Mouse (Mus musculus) midbrain, embryonic 16.5 days (tissue): ENCODE measurements around the gene Gpc1. TPM values are rescaled to one million over a fixed set of nuclear protein-coding genes. Genes with fewer than 3 reads are reported as not detected.

Experiments used
- ATAC-seq: fragments of 200-750 bp; cut with Nextera tagmentation; 2 replicates; pipeline ENCODE4 v1.8.0; 2017; ENCODE audit warnings: moderate TSS enrichment
- H3K27ac ChIP-seq: fragments of 300-500 bp; sonication (generic); 2 replicates; pipeline ENCODE4 v1.5.1; 2014; ENCODE audit warnings: mild to moderate bottlenecking, low read length, mixed read lengths
- H3K27me3 ChIP-seq: fragments of 300-500 bp; sonication (generic); 2 replicates; pipeline ENCODE4 v1.6.1; 2014; ENCODE audit warnings: low read depth, low read length, mixed read lengths; ENCODE audit not compliant: control insufficient read depth, insufficient read depth
- H3K36me3 ChIP-seq: fragments of 300-500 bp; sonication (generic); 2 replicates; pipeline ENCODE4 v1.6.1; 2014; ENCODE audit warnings: mild to moderate bottlenecking, low read length, moderate library complexity, mixed read lengths; ENCODE audit not compliant: control insufficient read depth, insufficient read depth
- H3K4me1 ChIP-seq: fragments of 300-500 bp; sonication (generic); 2 replicates; pipeline ENCODE4 v1.6.1; 2014; ENCODE audit warnings: mild to moderate bottlenecking, low read length, mixed read lengths; ENCODE audit not compliant: control insufficient read depth, insufficient read depth
- H3K4me2 ChIP-seq: fragments of 300-500 bp; sonication (generic); 2 replicates; pipeline ENCODE4 v1.6.1; 2014; ENCODE audit warnings: mild to moderate bottlenecking, low read length, mixed read lengths
- H3K4me3 ChIP-seq: fragments of 300-500 bp; sonication (generic); 2 replicates; pipeline ENCODE4 v1.5.1; 2014; ENCODE audit warnings: low read depth, mild to moderate bottlenecking, low read length, moderate library complexity, mixed read lengths
- H3K9ac ChIP-seq: fragments of 300-500 bp; sonication (generic); 2 replicates; pipeline ENCODE4 v1.6.1; 2014; ENCODE audit warnings: low read depth, low read length, mixed read lengths
- H3K9me3 ChIP-seq: fragments of 300-500 bp; sonication (generic); replicated peaks from 2 replicates; pipeline ENCODE4 v1.6.1; 2014; ENCODE audit warnings: mild to moderate bottlenecking, low read length, mixed read lengths; ENCODE audit not compliant: control insufficient read depth, poor library complexity, severe bottlenecking
- WGBS: fragments of 180-500 bp; shearing (Covaris S2); extraction: QIAGEN DNeasy Blood & Tissue Kit; methylation state at CpG from one replicate; pipeline ENCODE4 v1.1.7; 2014; 5-methylcytosine and 5-hydroxymethylcytosine counted together
- polyA plus RNA-seq: library from polyadenylated mRNA; unstranded; fragments of >200 nt; fragmentation: Nextera tagmentation; extraction: Ambion mirVana; gene quantifications from 2 replicates; pipeline ENCODE4 v1.2.1, GENCODE M21; 2015

Gpc1 gene
- polyA plus RNA-seq, 1 experiment from 2014 or later = 54.6 TPM

GRCm38 (mm10) chr1:92888901-92889655 lies 57.6 kb downstream of the Gpc1 start:
- no peak overlapping the region for H3K4me2 ChIP-seq
- H3K9ac ChIP-seq = no peak overlapping the region
- ATAC-seq = no peak
- no peak overlapping the region for H3K4me3 ChIP-seq
- no peaks in the 10 kb centered on the region for H3K4me1 ChIP-seq
- no peaks in the 10 kb centered on the region for H3K9me3 ChIP-seq
- WGBS = 79% methylated on average over 7 of the region's 7 CpGs
- no peaks in the 10 kb centered on the region for H3K27me3 ChIP-seq
- H3K36me3 ChIP-seq = no peaks in the 10 kb centered on the region
- no peak overlapping the region for H3K27ac ChIP-seq

- Histone ChIP-seq H3K36me3 (no peaks in the 10 kb centered on the region), H3K27me3 (no peaks in the 10 kb centered on the region; the same call in 1 of the 2 replicates), H3K27ac (no peak overlapping the region), H3K9ac (no peak overlapping the region), H3K9me3 (no peaks in the 10 kb centered on the region), H3K4me1 (no peaks in the 10 kb centered on the region), H3K4me2 (no peak overlapping the region), H3K4me3 (no peak overlapping the region)
- WGBS = 63% methylated on average over 3 of the region's 3 CpGs
- ATAC-seq = no peak
Observed at GRCm38 (mm10) chr1:92892791-92893190, 61.3 kb downstream of the Gpc1 start.

- H3K4me2 ChIP-seq = no peak overlapping the region
- H3K36me3 ChIP-seq = no peaks in the 10 kb centered on the region
- no peaks in the 10 kb centered on the region for H3K9me3 ChIP-seq
- no peaks in the 10 kb centered on the region; the same call in 1 of the 2 replicates for H3K27me3 ChIP-seq
- H3K4me3 ChIP-seq = no peak overlapping the region
- WGBS = 78% methylated on average over 3 of the region's 3 CpGs
- H3K27ac ChIP-seq = no peak overlapping the region
- ATAC-seq = no peak
- H3K9ac ChIP-seq = no peak overlapping the region
- no peaks in the 10 kb centered on the region for H3K4me1 ChIP-seq
Observed at GRCm38 (mm10) chr1:92893896-92894295, 62.5 kb downstream of the Gpc1 start.

DNA sequence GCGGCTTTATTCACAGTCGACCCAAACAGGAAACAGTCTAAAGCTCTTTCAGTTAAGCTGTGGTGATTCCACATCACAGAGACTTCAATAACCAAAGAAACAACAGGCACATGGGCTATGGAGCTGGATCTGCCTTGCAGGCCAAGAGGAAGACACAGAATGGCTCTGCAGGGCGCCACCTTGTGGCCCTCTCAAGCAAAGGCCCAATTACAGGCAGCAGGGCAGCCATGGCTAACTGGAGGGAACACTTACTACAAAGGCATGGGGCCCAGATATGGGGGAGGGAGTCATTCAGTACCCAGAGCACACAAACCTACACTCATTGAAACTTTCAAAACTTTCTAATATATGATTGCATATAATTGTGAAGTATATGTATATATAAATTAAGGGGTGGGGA lies 63.6 kb downstream of the Gpc1 start:
- no peaks in the 10 kb centered on the region for H3K36me3 ChIP-seq
- no peaks in the 10 kb centered on the region for H3K4me1 ChIP-seq
- no peak overlapping the region for H3K4me2 ChIP-seq
- ATAC-seq = peak; percentile 62; the same call in 1 of the 2 replicates
- H3K4me3 ChIP-seq = no peak overlapping the region
- H3K27me3 ChIP-seq = no peaks in the 10 kb centered on the region; the same call in 1 of the 2 replicates
- 14% methylated on average over 3 of the region's 3 CpGs for WGBS
- H3K9me3 ChIP-seq = no peaks in the 10 kb centered on the region
- no peak overlapping the region for H3K9ac ChIP-seq
- no peak overlapping the region for H3K27ac ChIP-seq

DNA sequence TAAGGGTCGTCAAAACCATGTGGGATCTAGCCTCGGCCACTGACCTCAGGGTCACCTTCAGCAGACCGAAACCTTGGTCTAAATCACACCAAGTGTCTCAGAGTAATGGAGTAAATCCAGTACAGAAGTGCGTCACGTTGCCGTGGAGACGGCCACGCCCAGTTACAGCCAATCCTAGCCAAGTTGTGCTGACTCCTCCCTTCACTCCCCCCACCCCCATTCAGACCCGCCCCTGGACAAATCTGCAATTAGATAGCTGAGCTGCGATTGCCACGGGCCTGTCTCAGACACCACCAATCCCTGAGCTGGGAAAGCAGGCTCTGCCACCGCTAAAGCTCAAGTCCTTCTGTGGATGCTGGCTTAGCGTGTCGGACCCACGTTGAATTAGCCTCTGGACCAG lies 71.3 kb downstream of the Gpc1 start, which contains the start of gene Ankmy1:
Gene Ankmy1, minus strand, starts transcription at position 121 of the 400 bp plus-strand sequence.
- H3K27ac ChIP-seq = no peak within 1 kb of the TSS
- peaks cover 4% of the 10 kb centered on the region for H3K4me1 ChIP-seq
- H3K9me3 ChIP-seq = no peaks in the 10 kb centered on the region
- no peak for ATAC-seq
- H3K4me2 ChIP-seq = peak within 1 kb of the TSS; percentile 32
- no peak within 1 kb of the TSS for H3K9ac ChIP-seq
- no peaks in the 10 kb centered on the region; the same call in 1 of the 2 replicates for H3K27me3 ChIP-seq
- WGBS = under 1% methylated on average over 15 of the region's 15 CpGs
- no peaks in the 10 kb centered on the region for H3K36me3 ChIP-seq
- H3K4me3 ChIP-seq = peak within 1 kb of the TSS; percentile 9; the same call in 1 of the 2 replicates

DNA sequence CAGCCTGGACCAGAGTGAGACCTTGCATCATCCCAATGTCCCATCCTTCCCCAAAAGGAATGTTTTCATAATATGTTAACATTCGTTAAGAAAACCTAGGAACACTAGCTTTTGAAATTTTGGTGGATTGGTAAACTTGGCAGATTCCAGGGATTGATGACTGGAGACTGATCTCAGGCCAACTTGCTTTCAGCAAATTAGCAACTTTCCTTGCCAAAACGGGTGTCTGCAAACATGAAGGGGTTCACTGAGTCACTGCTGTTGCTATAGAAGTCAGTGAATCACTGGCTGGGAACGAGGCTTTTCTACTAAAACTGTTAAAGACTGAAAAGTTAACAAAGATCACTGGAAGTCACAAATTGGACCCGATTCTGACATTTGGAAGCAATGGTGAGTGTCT lies 72.2 kb downstream of the Gpc1 start:
- no peaks in the 10 kb centered on the region for H3K9me3 ChIP-seq
- H3K4me3 ChIP-seq = no peak overlapping the region
- no peaks in the 10 kb centered on the region for H3K36me3 ChIP-seq
- no peak overlapping the region for H3K27ac ChIP-seq
- H3K9ac ChIP-seq = no peak overlapping the region
- no peak overlapping the region for H3K4me2 ChIP-seq
- no peak for ATAC-seq
- WGBS = 82% methylated on average over 4 of the region's 4 CpGs
- H3K4me1 ChIP-seq = peaks cover 8% of the 10 kb centered on the region
- no peaks in the 10 kb centered on the region; the same call in 1 of the 2 replicates for H3K27me3 ChIP-seq

GRCm38 (mm10) chr1:92905703-92906310 lies 74.4 kb downstream of the Gpc1 start:
- Histone ChIP-seq H3K4me3 (no peak overlapping the region), H3K36me3 (no peaks in the 10 kb centered on the region)

DNA sequence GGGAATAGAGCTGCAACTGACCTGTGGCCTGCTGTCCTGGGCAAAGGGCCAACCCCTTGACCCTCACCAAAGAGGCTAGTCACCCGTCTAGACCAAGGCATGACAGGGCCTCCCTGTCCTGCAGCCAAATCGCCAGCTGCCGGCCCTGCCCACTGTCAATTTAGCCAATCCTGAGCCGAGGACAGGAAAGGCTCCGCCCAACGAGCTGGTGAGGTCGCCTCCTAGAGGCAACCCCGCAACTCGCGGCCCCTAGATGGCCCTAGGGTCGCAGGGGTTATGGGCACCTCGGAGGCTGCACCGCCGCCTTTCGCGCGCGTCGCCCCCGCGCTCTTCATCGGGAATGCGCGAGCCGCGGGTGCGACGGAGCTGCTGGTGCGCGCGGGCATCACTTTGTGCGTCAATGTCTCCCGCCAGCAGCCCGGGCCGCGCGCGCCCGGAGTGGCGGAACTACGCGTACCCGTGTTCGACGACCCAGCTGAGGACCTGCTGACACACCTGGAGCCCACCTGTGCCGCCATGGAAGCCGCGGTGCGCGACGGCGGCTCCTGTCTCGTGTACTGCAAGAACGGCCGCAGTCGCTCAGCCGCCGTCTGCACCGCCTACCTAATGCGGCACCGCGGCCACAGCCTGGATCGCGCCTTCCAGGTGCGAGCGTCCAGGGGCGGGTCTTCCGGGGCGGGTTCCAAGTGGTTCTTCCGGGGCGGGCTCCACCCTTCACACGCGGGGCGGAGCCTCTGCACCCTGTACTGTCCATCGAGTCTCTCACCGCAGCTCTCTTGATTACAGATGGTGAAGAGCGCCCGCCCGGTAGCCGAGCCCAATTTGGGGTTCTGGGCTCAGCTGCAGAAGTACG lies 75.6 kb downstream of the Gpc1 start, which contains the start of gene Dusp28:
Gene Dusp28, plus strand, starts transcription at position 203 of the 853 bp plus-strand sequence.
- H3K9ac ChIP-seq = peak within 1 kb of the TSS; percentile 80
- ATAC-seq = peak; percentile 94
- WGBS = under 1% methylated on average over 81 of the region's 81 CpGs
- no peaks in the 10 kb centered on the region for H3K9me3 ChIP-seq
- H3K27me3 ChIP-seq = no peaks in the 10 kb centered on the region
- peak within 1 kb of the TSS; percentile 93 for H3K27ac ChIP-seq
- peak within 1 kb of the TSS; percentile 74 for H3K4me2 ChIP-seq
- peak within 1 kb of the TSS; percentile 58 for H3K4me3 ChIP-seq
- H3K4me1 ChIP-seq = peaks cover 23% of the 10 kb centered on the region
- H3K36me3 ChIP-seq = no peaks in the 10 kb centered on the region

More at GRCm38 (mm10) chr1:92905703-92906310, 74.4 kb downstream of the Gpc1 start:
- no peak for ATAC-seq
- no peak overlapping the region for H3K9ac ChIP-seq
- H3K9me3 ChIP-seq = no peaks in the 10 kb centered on the region
- H3K27ac ChIP-seq = no peak overlapping the region
- H3K4me2 ChIP-seq = no peak overlapping the region
- H3K4me1 ChIP-seq = peaks cover 19% of the 10 kb centered on the region
- 91% methylated on average over 2 of the region's 2 CpGs for whole genome bisulfite sequencing
- H3K27me3 ChIP-seq = no peaks in the 10 kb centered on the region; the same call in 1 of the 2 replicates
